Mouse (Mus musculus) urinary bladder, postnatal 14 days (tissue): Measurements from ENCODE around the gene Ssbp3.

Experiments
- DNase-seq: peaks from one replicate; pipeline ENCODE4 v3.0.0; 2021; ENCODE audit warnings: low spot score

Gene Ssbp3

DNA sequence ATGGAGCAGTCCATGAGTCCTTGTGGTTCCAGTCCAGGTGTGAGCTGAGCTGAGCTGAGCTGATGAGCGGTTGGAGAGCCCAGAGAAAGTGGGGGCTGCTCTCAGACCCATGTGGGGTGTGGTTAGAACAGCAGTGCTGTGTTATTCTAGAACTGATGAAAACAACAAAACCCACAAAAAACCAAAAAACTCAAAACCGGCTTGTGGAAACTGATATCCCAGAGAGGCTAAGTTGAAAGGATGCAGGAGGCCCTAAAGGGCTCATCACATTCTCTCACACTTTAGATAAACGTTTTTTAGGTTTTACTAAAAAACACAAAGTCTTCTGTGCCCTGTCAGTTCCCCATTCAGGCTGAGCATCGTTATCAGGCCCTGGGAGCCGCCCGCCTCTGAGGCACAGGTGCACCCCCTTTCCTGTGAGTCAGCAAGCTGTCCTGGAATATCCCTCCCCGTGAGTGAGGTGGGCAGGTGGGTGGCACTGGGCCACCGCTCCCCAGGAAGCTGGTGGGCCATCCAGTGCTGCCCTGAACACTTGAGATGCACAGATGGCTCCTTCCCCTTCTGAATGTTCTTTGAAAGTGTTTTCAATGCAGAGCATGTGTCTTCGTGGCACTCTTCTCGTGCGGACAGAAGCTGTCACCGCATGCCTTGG is 24.6 kb downstream of the Ssbp3 start:
- no peak for DNase-seq

DNA sequence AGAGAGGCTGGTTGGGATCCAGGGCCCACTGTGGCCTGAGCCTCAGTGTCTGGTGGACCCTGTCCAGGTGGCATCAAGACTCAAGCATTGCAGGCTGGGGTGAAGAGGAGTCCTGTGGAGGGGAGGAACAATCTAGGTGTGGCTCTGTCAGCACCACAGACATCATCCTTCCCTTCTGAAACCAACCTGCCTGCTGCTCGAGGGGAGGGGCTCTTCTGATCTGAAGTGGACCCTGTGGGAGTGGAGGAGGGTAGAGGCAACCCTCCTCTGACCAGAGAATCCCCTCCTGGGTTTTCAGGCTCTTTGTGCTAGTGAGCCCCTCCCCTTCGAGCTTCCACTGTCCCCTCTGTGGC is 25.1 kb downstream of the Ssbp3 start:
- no peak for DNase-seq

GRCm38 (mm10) chr4:106936041-106936440 is 25.5 kb downstream of the Ssbp3 start:
- DNase-seq = no peak

DNA sequence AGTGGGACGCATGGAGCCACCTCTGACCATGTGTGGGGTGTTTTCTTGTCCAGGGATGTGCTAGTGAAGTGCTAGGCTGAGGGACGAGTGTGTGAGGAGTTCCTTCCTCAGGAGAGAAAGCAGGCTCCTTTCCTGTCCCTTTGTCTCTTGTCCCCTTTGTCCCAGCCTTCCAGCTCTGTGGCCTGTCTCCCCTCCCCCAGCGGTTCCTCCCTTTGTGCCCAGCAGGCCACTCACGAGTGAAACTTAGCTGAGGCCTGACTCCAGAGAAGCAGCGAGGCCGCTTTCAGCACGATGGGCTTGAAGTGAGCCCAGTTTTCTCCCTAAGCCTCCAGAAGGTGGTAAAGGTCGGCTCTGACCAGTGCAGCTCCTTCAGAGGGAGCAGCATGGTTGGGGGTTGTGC is 26.2 kb downstream of the Ssbp3 start:
- DNase-seq = no peak

DNA sequence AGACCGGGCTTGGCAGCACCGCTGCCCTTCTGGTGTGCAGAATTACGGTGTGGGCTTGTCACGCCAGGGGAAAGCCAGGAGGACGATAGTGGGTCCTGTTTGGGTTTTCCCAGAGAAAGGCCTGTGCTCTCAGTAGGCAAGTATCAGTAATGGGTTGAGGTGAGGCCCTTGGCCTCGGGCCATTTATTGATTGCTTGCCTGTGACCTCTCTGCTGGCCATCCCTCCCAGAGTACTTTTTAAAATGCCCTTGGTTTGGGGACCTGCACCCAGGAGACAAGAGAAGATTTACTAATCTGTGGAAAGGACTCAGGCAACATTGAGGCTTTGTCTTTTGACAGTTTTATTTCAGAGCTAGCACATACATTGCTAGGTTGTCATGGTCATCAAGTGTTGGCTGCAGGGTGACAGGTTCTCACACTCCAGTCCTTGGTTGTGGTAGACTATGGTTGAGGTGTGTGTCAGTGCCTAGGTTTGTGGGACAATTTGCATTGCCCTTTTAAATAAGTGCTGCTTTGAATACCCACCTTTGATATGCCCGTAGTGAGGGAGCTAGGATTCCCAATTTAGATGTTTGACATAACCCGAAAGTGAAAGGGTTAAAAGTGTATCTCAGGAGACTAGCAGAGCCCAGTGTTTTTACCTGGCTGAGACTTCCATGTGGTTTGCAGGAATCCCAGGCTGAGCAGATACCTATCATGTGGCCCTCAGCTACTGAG is 28.2 kb downstream of the Ssbp3 start:
- no peak for DNase-seq

GRCm38 (mm10) chr4:106939223-106939918 is 28.9 kb downstream of the Ssbp3 start:
- DNase-seq = peak; percentile 63

GRCm38 (mm10) chr4:106939919-106940227 is 29.4 kb downstream of the Ssbp3 start:
- no peak for DNase-seq

GRCm38 (mm10) chr4:106940945-106941344 is 30.4 kb downstream of the Ssbp3 start:
- no peak for DNase-seq

- DNase-seq = no peak
Observed at GRCm38 (mm10) chr4:106941475-106941874, 31.0 kb downstream of the Ssbp3 start.

DNA sequence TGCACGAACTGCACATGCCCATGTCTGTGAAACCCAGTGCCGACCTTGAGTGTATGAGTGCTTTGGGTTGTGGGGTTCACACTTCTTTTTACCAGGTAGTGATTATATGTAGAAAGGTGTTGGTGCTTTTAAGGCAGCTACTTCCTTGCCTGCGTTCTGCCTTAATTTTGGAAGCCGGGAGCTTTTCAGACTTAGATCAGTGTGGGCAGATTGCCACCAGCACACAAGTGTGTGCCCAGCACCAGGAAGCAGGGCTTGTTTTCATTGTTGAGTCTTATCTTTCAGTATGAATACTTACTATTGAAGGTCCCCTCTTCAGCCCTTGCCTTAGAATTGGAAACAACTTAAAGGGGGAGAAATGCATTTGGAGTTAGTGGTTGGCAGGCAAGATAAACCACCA is 32.0 kb downstream of the Ssbp3 start:
- no peak for DNase-seq

GRCm38 (mm10) chr4:106943627-106944026 is 33.1 kb downstream of the Ssbp3 start:
- DNase-seq = no peak

- no peak for DNase-seq
Observed at GRCm38 (mm10) chr4:106944898-106945297, 34.4 kb downstream of the Ssbp3 start.

- peak; percentile 63 for DNase-seq
Observed at GRCm38 (mm10) chr4:106947741-106948140, 37.2 kb downstream of the Ssbp3 start.

- DNase-seq = no peak
Observed at GRCm38 (mm10) chr4:106948546-106948945, 38.0 kb downstream of the Ssbp3 start.

DNA sequence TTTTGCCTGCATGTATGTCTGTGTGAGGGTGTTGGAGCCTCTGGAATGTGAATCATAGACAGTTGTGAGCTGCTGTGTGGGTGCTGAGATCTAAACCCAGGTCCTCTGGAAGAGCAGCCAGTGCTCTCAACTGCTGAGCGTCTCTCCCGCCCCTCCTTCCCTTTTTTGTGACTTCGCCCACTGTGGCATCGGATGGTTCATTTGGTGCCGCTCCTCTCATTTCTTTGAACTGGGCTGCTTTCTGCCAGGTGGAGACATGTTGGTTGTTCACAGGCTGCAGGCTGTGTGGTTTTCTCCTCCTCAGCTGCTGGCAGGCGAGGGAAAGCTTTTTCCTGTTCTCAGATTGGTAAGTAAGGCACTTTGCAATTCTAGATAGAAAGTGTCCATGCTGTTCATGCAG is 38.7 kb downstream of the Ssbp3 start:
- no peak for DNase-seq

- no peak for DNase-seq
Observed at GRCm38 (mm10) chr4:106950801-106951200, 40.3 kb downstream of the Ssbp3 start.

DNA sequence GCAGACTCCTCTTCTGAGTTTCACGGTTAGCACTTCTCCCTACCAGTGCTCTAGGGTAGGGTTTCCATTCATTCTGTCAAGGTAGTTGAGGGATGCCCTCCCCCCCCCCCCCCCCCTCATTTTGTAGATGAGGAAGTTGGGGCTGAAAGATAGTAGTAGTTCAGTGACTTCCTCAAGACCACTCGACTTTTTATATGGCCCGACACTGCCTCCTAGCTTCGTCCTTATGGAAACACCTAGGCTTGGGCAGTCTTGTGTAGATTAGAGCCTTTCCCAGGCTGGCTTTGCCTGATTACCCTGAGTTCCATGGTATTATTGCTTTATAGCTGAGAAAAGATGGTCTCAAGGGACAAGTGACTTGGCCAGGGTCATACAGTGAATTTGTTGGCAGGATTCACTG is 41.0 kb downstream of the Ssbp3 start:
- no peak for DNase-seq

GRCm38 (mm10) chr4:106953221-106953620 is 42.7 kb downstream of the Ssbp3 start:
- DNase-seq = no peak

GRCm38 (mm10) chr4:106953760-106954159 is 43.3 kb downstream of the Ssbp3 start:
- no peak for DNase-seq

DNA sequence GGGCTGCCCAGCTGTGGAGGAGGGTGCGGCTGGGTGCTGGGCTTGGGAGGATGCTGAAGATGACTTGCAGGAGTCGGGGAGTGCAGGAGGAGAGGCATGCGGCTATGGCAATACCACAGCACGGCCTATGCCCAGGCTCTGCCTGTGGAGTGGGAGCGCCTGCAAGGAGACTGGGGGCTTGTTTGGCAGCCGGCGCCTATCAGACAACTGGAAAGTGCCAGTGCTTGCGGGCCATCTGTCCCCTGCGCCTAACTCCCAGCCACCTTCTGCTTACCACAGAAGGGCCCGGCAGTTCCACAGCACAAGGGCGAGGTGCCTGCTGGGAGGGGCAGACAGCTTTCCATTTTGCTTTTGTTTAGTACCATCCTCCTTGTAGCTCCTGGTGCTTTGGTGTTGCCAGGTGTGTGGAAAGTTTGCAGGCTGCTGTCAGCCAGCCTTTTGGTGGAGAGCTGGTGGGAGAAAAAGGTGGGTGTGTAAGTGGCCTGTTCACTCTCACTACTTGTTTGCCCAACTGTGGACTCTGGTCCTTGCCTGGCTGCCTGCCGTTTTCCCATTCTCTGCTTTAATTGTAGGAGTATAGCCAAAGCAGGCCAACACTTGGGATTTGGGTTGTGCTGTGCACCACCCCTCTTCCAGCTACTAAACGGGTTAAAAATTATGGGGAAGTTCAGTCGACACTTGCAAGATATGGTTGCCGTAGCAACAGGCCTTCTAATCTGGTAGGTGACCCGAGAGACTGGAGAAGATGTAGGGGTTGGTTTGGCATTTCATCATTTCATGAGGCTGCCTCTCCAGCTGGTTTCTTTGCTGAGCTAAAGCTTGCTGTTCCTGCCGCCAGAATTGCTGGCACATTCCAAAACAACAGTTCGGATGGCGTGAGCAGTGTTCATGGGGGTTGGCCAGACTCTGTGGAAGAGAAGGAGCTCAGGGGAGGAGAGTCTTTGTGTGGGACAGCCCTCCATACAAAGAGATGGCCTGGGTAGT is 45.5 kb downstream of the Ssbp3 start:
- DNase-seq = peak; percentile 51

GRCm38 (mm10) chr4:106958117-106958516 is 47.6 kb downstream of the Ssbp3 start:
- no peak for DNase-seq

- no peak for DNase-seq
Observed at GRCm38 (mm10) chr4:106958561-106958960, 48.1 kb downstream of the Ssbp3 start.
